Mouse (Mus musculus): ENCODE measurements around the gene 1700013F07Rik.
"Not testable (repeated sequence)": the region's sequence is repeated elsewhere in the genome, so short reads cannot be mapped to it uniquely, and the experiment has no call there.

1700013F07Rik gene

DNA sequence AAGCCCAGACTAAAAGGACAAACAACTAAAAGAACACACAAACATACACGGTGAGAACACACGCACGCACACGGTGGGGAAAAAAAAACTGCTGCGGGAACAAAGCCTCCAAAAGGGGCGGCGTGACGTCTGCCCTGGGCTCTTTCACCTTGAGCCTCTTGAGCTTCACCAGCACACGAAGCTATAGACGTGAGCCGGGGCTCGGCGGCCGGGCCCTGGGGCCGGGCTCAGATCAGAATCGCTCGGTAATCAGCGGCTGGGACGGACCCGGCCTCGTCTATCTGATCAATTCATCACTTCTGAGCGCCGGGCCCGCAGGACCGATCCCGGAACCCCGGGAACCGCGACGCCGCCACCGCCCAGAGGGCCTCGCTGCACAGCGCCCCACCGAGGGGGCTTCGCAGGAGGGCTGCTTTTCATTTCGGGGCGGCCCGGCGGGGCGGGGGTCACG, 20.2 kb downstream of the 1700013F07Rik start:
- DNase-seq (ENCODE audit: low spot score in 2 of 2) = peak in 1 of 2 experiments; percentile 14

DNA sequence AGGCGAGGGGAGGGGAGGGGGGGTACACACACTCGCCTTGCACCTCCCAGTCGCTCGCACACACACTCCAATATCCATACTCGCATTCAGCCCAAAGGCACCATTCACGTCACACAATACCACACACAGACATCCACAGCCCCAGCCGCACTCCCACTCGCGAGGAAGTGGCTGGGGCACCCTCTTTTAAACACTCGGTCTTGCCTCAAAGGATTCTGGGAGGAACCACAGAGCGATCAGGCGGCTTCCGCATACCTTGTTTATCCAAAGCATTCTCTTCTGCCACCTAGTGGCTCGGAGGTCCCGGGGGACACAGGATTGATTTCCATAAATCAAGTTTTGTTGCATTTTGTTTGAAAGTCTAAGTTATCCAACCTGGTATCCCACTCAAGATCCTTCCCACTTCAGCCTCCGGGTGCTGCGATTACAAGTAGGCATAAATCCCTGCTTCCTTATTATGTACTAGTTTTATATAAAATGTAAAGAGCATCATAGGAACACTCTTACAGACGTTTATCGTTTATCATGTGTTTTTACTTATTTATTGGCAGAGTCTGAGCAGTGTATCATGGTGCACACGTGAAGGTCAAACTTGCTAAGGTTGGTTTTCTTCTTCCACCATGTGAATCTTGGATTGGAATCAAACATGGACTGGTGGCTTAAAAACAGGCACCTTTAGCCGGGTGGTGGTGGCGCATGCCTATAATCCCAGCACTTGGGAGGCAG, 20.8 kb downstream of the 1700013F07Rik start:
- DNase-seq (ENCODE audit: low spot score in 2 of 2) = peak; percentile 91

DNA sequence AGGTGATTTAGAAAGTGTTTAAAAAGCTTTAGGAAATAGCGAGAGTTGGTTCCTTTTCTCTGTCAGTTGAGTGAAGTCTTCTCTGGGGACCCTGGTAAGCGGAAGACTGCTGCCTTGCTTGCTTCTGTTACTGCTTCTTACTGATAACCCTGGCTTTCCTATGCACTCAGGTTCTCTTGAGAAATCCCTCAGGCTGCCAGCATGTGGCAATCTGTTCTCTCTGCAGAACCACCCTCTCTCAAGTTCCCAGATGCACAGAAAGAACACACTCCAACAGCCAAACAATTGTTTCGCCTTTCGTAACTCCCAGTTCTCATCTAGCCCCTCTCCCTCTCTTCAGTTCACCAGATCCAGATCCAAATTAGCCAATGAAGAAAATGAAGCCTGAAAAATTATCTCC, 23.9 kb downstream of the 1700013F07Rik start:
- DNase-seq (ENCODE audit: low spot score in 2 of 2) = no peak

DNA sequence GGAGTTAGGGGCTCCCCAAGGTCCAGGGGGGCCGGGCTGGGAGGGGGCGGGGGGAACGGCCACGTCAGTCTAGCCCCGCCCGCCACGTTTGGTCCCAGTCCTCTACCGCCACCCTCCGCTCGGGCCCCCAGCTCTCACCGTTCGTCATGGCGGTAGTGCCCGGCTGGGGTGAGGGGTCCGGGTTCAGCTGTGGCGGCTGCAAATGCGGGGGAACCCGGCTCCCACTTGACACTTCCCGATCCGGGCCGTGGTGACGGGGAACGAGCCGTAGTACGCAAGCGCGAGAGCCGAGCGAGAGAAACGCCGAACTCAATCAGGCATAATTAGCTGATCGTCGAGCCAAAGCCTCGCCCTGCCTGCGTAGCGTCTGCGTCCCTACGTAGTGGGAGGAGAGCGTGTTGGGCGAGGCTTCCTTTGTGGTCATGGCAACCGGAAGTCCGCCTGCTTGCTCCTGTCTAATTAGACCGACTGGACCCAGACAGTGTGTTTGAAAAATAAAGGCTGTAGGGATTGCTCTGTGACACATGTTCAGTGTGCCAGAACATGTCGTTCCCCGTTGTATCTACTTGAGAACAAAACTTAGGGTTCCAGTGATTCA, 28.3 kb downstream of the 1700013F07Rik start, which contains the start of gene Tmem167b:
TSS of gene Tmem167b (minus strand) at position 334 of the 598 bp plus-strand sequence.
- DNase-seq (ENCODE audit: low spot score in 2 of 2) = peak; percentile 95 to 97

DNA sequence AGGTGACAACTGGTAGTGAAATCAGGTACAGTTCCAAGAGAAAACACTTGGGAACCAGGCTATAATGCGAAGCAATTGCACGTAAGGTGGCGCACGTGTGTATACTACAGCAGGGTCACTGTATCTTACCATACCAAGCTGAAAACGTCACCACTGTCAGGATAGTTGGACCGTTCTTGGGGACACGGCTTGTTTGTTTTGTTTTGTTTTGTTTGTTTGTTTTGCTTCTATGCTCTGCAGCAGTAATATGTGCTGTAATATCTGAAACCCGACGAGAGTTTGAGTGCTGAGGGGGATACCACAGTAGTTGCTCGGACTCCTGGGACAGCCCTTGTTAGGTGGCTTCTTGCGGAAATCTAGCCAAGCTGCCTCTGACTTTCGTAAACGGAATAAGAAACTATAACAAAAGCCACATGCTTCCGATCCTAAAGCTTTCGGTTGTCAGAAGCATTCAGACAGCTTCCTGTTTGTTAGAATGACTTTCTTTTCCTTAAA, 28.9 kb downstream of the 1700013F07Rik start:
- no peak for DNase-seq (ENCODE audit: low spot score in 2 of 2)

DNA sequence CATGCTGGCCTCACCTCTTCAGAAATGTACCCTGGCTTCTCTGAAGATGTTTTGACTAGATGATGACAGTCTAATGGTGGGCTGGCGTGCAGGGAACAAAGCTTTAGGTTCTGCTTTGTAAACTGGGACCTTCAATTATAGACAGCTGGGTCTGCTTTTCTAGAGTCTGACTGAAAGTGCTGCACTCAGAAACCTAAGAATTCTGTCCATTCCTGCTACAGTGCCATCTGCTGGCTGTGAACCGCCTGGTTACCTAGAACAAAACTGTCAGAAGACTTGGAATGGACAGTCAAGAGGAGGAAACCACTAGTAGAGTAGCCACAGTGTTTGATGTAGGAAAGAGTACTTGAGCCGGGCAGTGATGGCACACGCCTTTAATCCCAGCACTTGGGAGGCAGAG, 29.4 kb downstream of the 1700013F07Rik start:
- DNase-seq (ENCODE audit: low spot score in 2 of 2) = peak; percentile 62 to 70

DNA sequence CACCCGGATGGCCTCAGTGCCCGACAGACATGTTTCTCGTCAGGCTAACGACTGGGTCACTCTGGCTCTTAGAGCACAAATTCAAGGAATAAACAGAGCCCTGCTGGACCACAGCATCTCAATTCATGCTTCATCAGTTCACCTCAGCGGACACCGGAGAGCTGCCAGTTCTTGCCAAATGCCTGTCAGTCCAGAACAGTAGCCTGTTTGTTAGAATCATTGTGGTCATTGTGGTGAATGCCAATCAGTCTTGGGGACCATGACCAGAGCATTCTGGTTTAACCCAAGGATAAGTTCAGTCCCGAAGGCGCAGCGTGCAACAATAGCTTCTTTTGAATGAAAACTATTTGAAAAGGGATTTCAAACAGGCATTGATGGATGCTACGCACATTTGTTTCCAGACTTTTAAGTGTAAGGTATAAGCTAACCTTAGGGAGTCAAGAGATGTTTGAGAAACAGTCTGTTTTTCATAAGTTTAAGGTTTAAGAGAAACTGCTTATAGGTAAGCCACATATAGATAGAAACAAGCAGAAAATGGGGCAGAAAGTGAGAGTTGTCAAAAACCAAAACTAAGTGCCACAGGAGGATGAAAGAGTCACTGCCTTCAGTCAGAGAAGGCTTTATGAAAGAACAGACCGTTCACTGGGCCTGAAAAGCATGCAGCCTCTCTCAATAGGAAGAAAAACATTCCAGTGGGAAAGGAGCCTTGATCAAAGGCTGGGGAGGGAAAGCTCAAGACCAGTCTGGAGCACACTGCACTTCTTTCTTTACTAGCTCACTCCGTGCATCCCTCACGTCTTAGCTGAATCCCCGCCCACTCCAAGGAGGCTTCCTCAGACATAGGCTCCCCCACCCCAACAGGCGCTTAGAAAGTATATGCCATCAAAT, 34.3 kb downstream of the 1700013F07Rik start:
- DNase-seq (ENCODE audit: low spot score in 2 of 2) = peak in 1 of 2 experiments; percentile 34

DNA sequence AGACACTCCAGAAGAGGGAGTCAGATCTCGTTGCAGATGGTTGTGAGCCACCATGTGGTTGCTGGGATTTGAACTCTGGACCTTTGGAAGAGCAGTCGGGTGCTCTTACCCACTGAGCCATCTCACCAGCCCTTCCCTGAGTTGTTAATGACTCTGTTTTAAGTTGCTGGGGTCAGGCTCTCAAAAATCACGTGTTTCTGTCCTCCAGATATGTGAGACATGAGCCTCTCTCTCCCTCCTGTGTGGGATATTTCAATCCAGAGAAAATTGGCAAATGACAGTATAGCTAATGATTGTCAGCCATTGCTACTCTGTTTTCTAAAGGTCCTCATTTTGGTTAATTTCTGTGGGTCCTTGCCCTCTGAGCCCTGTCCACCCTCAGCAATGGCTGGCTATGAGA, 35.7 kb downstream of the 1700013F07Rik start:
- DNase-seq (ENCODE audit: low spot score in 2 of 2) = not testable (repeated sequence)

DNA sequence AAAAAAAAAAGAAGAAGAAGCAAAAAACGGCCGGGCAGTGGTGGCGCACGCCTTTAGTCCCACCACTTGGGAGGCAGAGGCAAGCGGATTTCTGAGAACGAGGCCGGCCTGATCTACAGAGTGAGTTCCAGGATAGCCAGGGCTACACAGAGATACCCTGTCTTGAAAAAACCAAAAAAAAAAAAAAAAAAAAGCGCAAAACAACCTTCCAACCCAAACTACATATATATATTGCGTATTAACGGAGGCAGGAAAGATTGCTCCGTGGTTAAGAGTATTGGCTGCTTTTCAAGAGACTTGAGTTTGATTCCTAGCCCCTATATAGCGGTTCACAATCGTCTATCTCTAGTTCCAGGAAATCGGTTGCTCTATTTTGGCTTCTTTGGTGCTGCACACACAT, 36.9 kb downstream of the 1700013F07Rik start:
- DNase-seq (ENCODE audit: low spot score in 2 of 2) = no peak

DNA sequence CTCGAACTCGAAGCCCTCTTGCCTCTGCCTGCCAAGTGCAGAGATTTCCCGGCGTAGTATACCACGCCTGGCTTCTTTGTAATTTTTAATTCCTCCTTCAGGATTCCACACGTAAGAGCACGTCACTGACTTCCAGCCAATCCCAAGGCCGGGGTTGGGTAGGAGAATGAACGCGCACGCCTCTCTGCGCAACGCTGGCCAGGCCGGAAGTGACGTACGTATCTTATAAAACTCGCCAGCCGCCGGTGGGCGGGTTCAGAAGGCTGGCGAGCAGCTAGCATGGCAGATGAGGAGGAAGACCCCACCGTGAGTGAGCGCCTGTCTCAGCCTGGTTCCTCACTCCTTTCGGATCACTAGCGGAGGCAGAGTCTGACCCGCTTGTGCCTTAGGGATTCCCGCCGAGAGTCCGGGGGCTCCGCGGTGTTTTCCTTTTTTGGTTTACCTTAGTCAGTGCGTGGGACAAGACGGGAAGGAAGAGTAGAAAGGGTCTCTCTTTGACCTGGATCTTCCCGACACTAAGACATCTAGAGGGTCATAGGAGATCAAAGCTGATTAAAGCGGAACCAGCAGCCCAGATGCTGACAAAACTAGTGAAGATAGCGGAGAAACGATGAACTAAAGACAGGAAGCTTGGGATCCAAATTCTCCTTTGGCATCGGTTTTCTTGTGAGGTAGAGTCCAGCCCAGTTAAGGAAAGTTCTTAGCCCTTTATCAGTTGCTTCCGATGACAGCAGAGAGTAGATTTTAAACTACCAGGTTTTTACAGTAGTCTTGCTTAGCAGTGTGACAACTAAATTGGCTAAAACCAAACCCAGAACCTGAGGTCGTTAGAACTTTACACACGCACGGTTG, 37.7 kb downstream of the 1700013F07Rik start, which contains the start of gene Taf13:
TSS of gene Taf13 (plus strand) at position 256 of the 852 bp plus-strand sequence.
- DNase-seq (ENCODE audit: low spot score in 2 of 2) = peak; percentile 95 to 97

DNA sequence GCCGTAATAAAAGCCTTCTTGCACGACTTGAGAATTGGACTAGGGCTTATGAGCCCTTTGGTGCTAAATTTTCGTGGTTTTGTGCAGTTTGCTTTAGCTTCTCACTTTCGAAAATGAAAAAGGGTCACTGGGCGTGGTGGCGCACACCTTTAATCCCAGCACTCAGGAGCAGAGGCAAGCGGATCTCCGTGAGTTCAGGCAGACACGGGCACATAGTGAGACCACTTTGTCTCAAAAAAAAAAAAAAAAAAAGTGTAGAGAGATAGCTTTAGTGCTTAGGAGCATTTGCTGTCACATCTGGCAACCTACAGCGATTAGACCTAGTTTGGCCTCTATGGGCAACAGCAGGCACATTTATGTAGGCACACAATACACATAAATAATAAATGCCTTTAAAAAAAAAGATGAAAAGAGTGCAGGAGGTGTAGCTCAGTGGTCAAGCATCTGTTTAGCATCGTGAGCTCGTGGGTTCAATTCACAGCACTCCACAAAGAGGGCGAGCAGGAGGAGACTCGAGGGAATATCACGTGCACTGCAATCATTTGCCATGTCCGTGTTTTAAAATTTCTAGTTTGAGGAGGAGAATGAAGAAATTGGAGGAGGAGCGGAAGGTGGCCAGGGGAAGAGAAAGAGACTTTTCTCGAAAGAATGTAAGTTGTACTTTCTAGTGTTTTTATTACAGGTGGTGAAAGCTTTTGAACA, 38.5 kb downstream of the 1700013F07Rik start:
- no peak for DNase-seq (ENCODE audit: low spot score in 2 of 2)

DNA sequence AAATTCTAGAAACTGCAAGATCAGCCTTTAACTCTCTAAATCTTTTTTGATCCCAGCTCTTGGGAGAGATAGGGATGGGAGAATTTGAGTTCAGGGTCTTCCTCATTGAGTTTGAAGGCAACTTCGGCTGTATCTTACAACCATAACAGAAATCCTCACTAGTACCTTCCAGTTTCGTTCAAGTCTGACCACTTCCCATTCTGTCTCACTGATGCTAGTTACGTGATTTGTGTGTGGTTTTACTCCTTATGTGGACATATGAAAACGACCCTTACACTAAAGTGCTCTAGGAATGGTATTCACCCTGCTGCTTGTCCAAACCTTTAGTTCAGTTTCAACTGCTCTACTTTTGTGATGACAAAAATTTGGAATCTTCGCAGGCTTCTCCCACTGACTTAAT, 40.1 kb downstream of the 1700013F07Rik start:
- no peak for DNase-seq (ENCODE audit: low spot score in 2 of 2)

DNA sequence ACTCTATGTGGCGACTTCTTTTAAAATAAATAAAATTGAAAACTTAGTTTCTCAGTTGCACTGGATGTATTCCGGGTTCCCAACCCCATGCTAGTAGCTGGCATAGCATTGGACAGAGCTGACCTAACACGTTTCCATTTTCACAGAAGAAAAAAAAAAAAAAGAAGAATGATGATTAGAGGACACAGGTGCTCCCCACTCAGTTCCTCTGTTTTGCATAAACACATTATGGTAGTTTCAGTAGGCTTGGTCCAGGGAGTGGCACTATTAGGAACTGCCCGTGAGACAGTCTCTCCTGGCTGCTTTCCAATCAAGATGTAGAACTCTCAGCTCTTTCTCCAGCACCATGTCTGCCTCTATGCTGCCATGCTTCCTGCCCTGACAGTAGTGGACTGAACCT, 50.6 kb downstream of the 1700013F07Rik start:
- DNase-seq (ENCODE audit: low spot score in 2 of 2) = no peak

DNA sequence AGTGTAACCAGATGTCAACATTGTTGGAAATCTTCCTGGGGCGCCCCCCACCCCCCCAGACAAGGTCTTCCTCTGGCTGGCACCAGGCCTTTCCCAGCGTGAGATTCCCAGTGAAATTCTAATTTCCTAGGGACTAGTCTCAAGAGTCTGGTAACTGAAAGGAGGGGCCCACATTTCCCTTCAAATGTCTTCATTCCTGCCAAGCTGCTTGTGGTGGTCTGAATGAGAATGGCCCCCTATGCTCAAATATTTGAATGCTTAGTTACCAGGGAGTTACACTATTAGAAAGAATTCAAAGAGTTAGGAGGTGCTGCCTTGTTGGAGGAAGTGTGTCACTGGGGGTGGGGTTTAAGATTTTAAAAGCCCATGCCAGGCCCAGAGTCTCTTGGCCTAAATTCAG, 54.5 kb downstream of the 1700013F07Rik start:
- DNase-seq (ENCODE audit: low spot score in 2 of 2) = no peak

DNA sequence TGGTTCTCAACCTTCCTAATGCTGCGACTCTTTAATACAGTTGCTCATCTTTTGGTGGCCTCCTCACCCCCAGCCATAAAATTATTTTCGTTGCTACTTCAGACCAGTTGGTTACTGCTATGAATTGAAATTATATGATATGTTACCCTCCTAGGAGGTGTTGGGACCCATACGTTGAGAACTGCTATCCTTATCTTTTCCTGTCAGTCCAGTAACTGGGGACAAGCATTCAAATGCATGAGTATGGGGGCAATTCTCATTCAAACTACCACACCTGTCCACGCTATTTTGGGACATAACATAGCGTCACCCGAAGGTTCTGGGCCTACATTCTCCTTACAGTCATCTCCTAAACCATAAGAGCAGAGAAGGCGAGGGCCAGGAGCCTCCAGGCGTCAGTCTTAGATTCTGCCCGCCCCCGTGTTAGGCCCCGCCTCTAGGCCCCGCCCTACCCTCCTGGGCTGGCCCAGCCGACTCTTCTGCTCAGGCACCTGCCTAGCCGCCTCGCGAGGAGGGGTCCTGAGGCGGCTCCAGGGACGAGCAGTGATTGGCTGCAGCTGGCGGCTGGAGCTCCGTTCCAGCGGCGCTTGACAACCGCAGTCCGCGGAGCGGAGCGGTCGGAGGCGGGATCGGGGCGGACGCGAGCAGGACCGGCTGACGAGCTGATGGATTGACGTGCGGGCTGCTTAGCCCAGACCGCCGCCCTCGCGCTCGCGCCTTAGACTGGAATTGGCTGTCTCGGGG, 57.0 kb downstream of the 1700013F07Rik start, which contains the start of gene Wdr47:
TSS of gene Wdr47 (plus strand) at position 494 of the 744 bp plus-strand sequence.
- peak; percentile 96 to 97 for DNase-seq (ENCODE audit: low spot score in 2 of 2)

DNA sequence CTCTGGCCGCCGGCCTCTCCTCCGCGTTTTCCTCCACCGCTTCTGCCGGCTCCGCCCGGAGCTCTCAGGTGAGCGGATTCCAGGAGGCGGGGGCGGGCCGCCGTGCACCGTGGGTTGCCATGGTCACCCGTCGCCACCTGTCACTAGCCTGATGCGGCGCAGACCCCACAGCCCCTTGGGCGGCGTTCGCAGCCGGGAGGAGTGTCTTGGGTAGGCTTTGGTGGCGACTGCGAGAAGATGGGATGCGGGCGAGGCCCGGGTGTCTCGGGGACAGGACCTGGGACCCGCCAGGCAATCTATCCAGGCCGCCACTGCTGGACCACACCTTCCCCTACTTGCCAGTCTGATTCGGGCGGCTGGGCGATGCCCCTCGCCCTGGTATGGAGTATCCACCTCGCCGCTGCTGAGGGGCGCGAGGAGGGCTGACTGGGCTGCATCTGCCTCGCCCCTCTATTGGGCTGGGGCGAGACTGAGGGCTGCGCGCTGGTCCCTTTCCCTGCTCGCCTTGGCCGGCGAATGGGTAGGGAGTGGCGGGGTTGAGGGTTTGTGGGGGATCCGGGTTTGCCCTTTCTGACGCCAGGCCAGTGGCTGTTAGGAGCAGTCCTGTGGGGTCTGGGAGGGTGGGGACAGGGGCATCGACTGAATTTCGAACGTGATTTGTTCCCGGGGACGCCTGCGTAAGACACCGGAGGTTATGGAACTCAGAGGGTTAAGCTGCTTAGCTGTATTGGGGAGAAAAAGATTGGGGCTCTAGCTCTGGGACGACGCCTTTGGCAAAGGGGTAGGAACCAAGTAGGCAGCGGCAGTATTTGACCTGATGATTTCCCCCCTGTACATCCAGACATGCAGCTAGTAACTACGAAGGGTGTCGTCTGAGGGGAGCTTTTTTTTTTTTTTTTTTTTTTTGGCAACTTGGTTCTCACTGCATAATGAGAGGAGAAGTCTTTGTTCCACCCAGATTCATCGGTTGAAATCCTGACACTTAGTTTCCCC, 57.9 kb downstream of the 1700013F07Rik start:
- DNase-seq (ENCODE audit: low spot score in 2 of 2) = no peak

All from right cerebral cortex, postnatal 36 days (tissue).